Mouse (Mus musculus) kidney, adult 11 months (tissue): ENCODE results near the gene Sh2d1a.

Experiments used
- DNase-seq: peaks from one replicate; pipeline ENCODE4 v3.0.0; 2022

Gene Sh2d1a

DNA sequence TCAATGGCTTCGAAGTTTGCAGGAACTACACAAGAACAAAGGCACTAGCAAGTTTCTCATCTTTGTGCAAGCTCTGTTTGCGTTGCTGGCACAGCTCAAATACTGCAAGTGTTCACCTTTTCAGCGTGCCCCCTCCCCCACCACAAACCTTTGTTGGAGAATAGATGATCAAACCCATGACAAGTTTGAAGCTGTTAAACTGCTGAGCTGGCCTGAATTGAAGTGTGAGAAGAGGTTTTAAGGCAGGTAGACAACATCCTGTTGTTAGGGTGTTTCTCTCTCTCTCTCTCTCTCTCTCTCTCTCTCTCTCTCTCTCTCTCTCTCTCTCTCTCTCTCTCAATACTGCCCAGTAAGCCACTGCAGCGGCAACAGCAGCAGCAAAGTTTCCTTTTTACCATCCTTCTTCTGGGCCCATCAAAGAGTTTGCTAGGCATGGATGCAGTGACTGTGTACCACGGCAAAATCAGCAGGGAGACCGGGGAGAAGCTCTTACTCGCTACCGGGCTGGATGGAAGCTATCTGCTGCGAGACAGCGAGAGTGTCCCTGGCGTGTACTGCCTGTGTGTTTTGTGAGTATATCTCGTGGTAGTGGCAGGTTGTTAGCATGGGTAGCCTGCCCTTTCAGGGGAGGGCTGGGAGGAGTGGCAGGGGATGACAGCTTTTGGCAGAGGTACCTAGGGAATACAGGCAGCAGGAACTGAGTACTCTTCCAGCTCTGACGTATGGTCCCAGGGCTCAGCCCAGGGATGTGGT is at the start of gene Sh2d1a:
TSS of gene Sh2d1a (plus strand) at position 163 of the 753 bp plus-strand sequence.
- DNase-seq = no peak

DNA sequence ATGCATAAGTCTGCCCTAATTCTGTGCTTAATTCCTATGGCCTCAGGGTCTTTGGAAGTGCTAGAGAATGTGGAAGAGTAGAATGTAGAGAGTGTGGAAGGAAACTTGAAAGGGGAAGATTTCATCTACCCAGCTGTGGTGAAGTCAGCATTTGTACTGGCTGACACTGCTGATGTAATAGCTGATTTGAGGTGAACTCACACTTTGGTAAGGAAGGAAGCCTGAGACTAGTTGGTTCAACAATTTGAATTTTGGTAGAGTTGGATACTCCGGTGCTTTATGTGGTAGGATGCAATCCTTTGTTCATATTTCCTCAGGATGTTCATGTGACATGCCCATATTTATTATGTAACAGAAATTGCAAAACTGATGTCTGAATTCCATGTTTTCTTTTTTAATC is 49.3 kb upstream of the Sh2d1a start:
- no peak for DNase-seq

- DNase-seq = no peak
These were observed 47.7 kb upstream of the Sh2d1a start for GRCm38 (mm10) chrX:42454533-42454932.

DNA sequence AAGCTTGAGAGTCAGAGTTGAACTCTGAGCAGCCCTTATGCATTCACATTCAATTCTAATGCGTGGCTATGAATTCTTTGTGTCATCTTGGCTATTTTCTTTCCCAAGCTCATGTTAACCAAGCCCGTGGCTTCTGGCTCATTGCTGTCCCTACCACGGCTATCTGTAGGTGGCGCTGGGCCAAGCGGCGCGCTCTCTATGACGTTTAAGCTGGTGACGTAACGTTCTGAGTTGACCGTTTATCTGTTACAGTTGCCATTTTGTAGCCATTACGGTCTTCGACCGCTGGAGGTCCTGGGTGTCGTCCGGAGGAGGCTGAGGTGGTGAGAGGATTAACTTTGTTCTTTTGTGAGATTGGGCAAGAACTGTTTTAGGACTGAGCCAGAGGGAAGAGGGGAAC is 12.8 kb upstream of the Sh2d1a start, which contains the start of gene Tex13c2:
TSS of gene Tex13c2 (plus strand) at position 246 of the 400 bp plus-strand sequence.
- no peak for DNase-seq

GRCm38 (mm10) chrX:42490336-42490735 is 11.9 kb upstream of the Sh2d1a start:
- no peak for DNase-seq

DNA sequence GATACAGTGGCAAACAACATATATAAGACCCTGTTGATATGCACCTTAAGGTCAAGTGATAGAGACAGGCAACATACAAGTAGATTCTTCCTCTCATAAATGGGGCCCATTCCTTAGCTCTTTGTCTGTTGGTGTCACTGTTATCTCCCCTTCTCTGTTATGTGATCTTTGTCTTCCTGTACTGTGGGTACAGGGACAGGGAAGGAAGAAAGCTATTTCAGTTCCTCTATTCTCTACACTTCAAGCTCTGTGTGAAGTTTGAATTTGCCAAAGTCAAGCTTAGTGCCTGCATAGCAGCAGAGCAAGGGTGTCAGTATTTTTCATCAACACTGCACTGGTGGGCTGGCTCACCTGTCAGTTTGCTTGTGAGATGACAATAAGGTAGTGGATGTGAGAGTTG is 1.7 kb upstream of the Sh2d1a start:
- DNase-seq = no peak

DNA sequence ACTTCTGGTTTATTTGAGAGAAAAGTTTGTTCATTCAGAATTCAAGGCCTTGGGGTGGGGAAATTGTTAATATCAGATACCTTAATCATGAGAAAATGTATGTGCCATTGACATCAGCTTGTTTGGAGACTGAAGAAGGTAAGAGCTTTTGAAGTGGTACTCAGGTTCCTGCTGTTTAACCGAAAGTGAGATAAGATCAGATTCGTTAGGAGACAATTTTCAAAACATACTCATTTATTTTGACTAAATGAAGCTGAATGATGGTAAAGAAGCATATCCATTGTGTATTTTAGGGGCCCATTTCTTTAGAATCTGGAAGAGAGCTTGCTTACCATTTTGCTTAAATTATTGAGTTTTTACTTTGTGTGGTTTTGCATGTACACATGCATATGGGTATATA is 8.9 kb downstream of the Sh2d1a start:
- no peak for DNase-seq

DNA sequence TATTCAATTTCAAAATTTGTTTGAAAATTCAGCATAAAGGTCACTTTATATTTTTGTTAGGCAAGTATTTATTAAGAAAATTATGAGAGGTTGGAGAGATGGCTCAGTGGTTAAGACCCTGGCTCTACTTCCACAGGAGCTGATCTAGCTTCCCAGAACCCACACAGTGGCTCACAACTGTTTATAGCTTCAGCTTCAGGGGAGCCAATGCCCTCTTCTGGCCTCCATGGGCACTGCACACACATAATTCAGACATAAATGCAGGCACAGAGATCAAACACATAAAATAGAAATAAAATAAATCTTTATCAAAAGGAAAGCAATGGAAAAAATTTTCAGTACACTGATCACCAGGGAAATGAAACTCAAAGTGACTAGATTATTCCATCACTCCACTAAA is 10.3 kb downstream of the Sh2d1a start:
- DNase-seq = no peak

- no peak for DNase-seq
These were observed 20.6 kb downstream of the Sh2d1a start for GRCm38 (mm10) chrX:42522868-42523267.

GRCm38 (mm10) chrX:42530703-42531102 is 28.4 kb downstream of the Sh2d1a start:
- DNase-seq = no peak

DNA sequence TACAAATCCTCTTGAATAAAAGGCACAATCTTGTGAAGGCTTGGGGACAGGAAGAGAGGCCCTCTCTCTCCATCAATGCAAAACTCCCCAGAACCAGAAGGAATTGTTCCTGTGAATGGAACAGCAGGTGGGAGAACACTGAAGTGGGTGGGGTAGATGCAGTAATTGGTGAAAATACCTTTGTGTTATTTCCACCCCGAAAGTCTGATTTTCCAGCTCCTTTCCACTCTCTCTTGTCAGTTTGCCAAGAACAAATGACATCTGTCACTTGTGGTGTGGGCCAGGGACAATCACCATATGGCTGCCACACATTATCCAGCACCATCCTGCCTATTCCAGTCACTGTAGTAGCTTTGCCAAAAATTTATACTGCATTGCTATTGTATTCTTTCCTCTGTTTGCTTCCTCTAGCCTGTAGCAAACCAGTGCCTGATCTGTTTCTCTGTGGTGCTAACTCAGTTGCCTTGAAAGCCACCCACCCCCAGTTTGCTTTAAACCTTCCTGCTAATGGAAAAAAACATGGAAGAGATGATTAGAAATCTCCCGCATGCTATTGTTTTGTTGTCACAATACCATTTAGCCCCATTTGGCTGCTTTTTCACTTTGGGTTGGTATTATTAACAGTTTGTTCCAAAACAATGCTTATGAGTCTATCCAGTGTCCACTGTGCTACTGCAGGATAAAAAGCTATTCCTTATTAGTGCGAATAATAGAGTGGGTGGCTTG is 37.9 kb downstream of the Sh2d1a start:
- DNase-seq = no peak

DNA sequence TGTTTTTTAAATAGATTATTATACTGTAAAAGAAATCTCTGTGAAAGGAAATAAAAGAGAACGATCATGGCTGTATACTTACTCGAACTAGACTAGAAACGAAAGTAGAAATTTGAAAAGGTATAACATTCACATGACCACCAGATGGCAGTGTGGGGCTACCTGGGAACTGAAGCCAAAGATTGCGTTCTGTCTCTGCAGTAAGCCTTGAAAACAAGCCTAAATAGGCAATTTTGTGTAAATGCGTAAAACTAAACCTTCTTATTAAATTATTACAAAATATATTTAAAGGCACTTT is 38.5 kb downstream of the Sh2d1a start:
- peak; percentile 8 for DNase-seq

DNA sequence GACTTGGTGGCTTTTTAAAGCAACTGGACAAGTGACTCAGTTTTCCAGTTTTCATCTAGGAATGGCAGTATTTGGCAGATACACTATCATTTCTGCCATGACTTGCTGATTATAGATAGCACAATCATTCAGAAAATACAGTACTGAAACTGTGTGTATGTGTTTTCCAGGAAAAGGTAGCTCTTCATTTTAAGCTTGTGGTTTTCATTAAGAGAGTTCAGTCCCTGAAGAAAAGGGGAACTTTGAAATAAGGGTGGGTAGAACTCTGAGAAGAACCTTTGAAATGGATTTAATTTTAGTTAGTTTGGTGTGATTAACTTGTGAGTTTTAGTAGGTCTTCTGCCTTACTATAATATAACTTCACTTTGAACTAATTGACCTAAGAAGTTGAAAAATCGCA is 42.8 kb downstream of the Sh2d1a start:
- DNase-seq = no peak

DNA sequence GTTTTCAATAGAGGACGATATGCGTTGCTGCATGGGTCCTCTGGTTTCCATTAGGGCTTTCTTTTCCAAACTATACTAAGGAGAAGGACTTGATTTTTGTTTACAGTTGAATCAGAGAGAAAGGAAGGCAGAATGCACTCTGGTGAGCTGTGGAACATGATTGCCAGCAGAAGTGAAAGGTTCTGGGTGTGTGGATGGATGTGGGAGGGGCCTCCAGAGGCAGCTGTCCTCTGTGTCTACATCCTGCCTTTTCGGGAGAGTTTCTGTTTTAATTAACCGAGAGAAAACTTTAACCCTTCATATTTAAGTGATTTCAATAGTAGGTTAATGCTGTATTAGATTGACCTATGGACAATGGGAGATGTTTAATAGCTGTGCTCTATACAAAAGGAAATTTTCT is 46.3 kb downstream of the Sh2d1a start:
- DNase-seq = no peak

GRCm38 (mm10) chrX:42557284-42557683 is 55.0 kb downstream of the Sh2d1a start:
- DNase-seq = no peak

- DNase-seq = no peak
These were observed 56.4 kb downstream of the Sh2d1a start for GRCm38 (mm10) chrX:42558683-42559082.
